Mouse (Mus musculus) CH12.LX (cell line): Measurements from ENCODE around the gene Mgrn1. TPM values are rescaled to one million over a fixed set of nuclear protein-coding genes. Genes with fewer than 3 reads are reported as not detected.

ENCODE experiments used
- DNase-seq: peaks from one replicate; pipeline ENCODE4 v3.0.0-alpha.2; 2013; ENCODE audit errors: extremely low read depth
- H3K27ac ChIP-seq: 2 replicates; pipeline ENCODE4 v1.5.1; 2012; ENCODE audit warnings: low read depth, mild to moderate bottlenecking, control low read depth, moderate library complexity; ENCODE audit not compliant: insufficient read depth
- H3K27me3 ChIP-seq: replicated peaks from 2 replicates; pipeline ENCODE3; 2012; ENCODE audit warnings: inconsistent platforms
- H3K36me3 ChIP-seq, 2 experiments: replicated peaks in 1 of 2; 2 replicates each; pipeline versions ENCODE3 to v1.6.1; 2012; ENCODE audit warnings: inconsistent platforms in 1 of 2, low read length in 1 of 2, mild to moderate bottlenecking in 1 of 2, mixed read lengths in 1 of 2, moderate library complexity in 1 of 2; ENCODE audit not compliant: control insufficient read depth in 1 of 2, insufficient read depth in 1 of 2
- H3K4me1 ChIP-seq, 2 experiments: 2 replicates each; pipeline ENCODE4 v1.6.1; 2012; ENCODE audit warnings: inconsistent platforms in 1 of 2, moderate library complexity in 1 of 2; ENCODE audit not compliant: insufficient read depth in 2 of 2, control insufficient read depth in 1 of 2
- H3K4me2 ChIP-seq: 2 replicates; pipeline ENCODE4 v1.6.1; 2012; ENCODE audit warnings: low read depth, mild to moderate bottlenecking, control low read depth; ENCODE audit not compliant: poor library complexity, insufficient read depth, severe bottlenecking
- H3K4me3 ChIP-seq, 3 experiments: fragments of 150-350 bp in 1 of 3; sonication (generic) in 1 of 3; replicated peaks in 1 of 3; 2 replicates each; pipeline versions ENCODE3 to v1.5.1; 2011 to 2012; ENCODE audit warnings: low read depth in 2 of 3, low read length in 2 of 3, mild to moderate bottlenecking in 2 of 3, moderate library complexity in 2 of 3, control low read depth in 1 of 3, improper control_type of control experiment in 1 of 3, inconsistent platforms in 1 of 3, mixed read lengths in 1 of 3; ENCODE audit not compliant: poor library complexity in 1 of 3
- H3K79me2 ChIP-seq: replicated peaks from 2 replicates; pipeline ENCODE4 v1.6.1; 2012; ENCODE audit warnings: mild to moderate bottlenecking, moderate library complexity; ENCODE audit not compliant: control insufficient read depth, poor library complexity, insufficient read depth, severe bottlenecking; ENCODE audit errors: extremely low read depth
- H3K9ac ChIP-seq: 2 replicates; pipeline ENCODE4 v1.6.1; 2012; ENCODE audit warnings: low read depth, mild to moderate bottlenecking, control low read depth, moderate library complexity; ENCODE audit not compliant: insufficient read depth
- H3K9me3 ChIP-seq: replicated peaks from 2 replicates; pipeline ENCODE3; 2012; ENCODE audit warnings: low read length, inconsistent platforms, mixed read lengths
- BHLHE40 ChIP-seq: IDR thresholded peaks from 2 replicates; pipeline ENCODE4 v1.6.1; 2011; ENCODE audit warnings: mild to moderate bottlenecking, low read depth, low read length, improper control_type of control experiment
- CHD2 ChIP-seq: IDR thresholded peaks from 2 replicates; pipeline ENCODE4 v1.6.1; 2011; ENCODE audit warnings: low read length, improper control_type of control experiment
- CTCF ChIP-seq, 2 experiments: IDR thresholded peaks in 1 of 2; conservative IDR thresholded peaks in 1 of 2; 2 replicates each; pipeline ENCODE4 v1.5.1; 2011 to 2012; ENCODE audit warnings: low read depth in 2 of 2, low read length in 2 of 2, improper control_type of control experiment in 1 of 2, inconsistent platforms in 1 of 2, mild to moderate bottlenecking in 1 of 2, moderate library complexity in 1 of 2
- E2F4 ChIP-seq: IDR thresholded peaks from 2 replicates; pipeline ENCODE4 v1.6.1; 2011; ENCODE audit warnings: low read depth, low read length, improper control_type of control experiment; ENCODE audit not compliant: insufficient replicate concordance
- ELF1 ChIP-seq: IDR thresholded peaks from 2 replicates; pipeline ENCODE4 v1.6.1; 2014; ENCODE audit warnings: low read depth, mild to moderate bottlenecking, inconsistent platforms, low read length, improper control_type of control experiment
- EP300 ChIP-seq: IDR thresholded peaks from 2 replicates; pipeline ENCODE4 v1.6.1; 2011; ENCODE audit warnings: low read length, improper control_type of control experiment
- ETS1 ChIP-seq: conservative IDR thresholded peaks from 2 replicates; pipeline ENCODE4 v1.6.1; 2012; ENCODE audit warnings: low read depth, mild to moderate bottlenecking, inconsistent platforms, low read length, improper control_type of control experiment, moderate library complexity
- GABPA ChIP-seq: IDR thresholded peaks from 2 replicates; pipeline ENCODE4 v1.6.1; 2012; ENCODE audit warnings: low read depth, low read length, improper control_type of control experiment, inconsistent platforms; ENCODE audit not compliant: insufficient replicate concordance
- HCFC1 ChIP-seq: IDR thresholded peaks from 2 replicates; pipeline ENCODE4 v1.6.1; 2012; ENCODE audit warnings: low read depth, mild to moderate bottlenecking, inconsistent platforms, low read length, improper control_type of control experiment
- IRF4 ChIP-seq: IDR thresholded peaks from 2 replicates; pipeline ENCODE4 v1.6.1; 2014; ENCODE audit warnings: low read depth, mild to moderate bottlenecking, inconsistent platforms, low read length, improper control_type of control experiment
- JUN ChIP-seq: IDR thresholded peaks from 2 replicates; pipeline ENCODE4 v1.6.1; 2011; ENCODE audit warnings: low read depth, mild to moderate bottlenecking, low read length, improper control_type of control experiment, moderate library complexity; ENCODE audit not compliant: insufficient read depth
- JUND ChIP-seq: conservative IDR thresholded peaks from 2 replicates; pipeline ENCODE4 v1.6.1; 2011; ENCODE audit warnings: low read depth, low read length, improper control_type of control experiment
- KAT2A ChIP-seq: IDR thresholded peaks from 2 replicates; pipeline ENCODE4 v1.6.1; 2012; ENCODE audit warnings: low read length, improper control_type of control experiment, inconsistent platforms; ENCODE audit not compliant: insufficient replicate concordance
- MAFK ChIP-seq: IDR thresholded peaks from 2 replicates; pipeline ENCODE4 v1.6.1; 2011; ENCODE audit warnings: low read length, improper control_type of control experiment; ENCODE audit not compliant: insufficient replicate concordance
- MAX ChIP-seq: IDR thresholded peaks from 2 replicates; pipeline ENCODE4 v1.6.1; 2011; ENCODE audit warnings: low read length, improper control_type of control experiment
- MAZ ChIP-seq: IDR thresholded peaks from 2 replicates; pipeline ENCODE4 v1.6.1; 2012; ENCODE audit warnings: low read depth, mild to moderate bottlenecking, inconsistent platforms, low read length, improper control_type of control experiment, moderate library complexity
- MEF2A ChIP-seq: IDR thresholded peaks from 2 replicates; pipeline ENCODE4 v1.6.1; 2014; ENCODE audit warnings: low read depth, mild to moderate bottlenecking, inconsistent platforms, low read length, improper control_type of control experiment, borderline replicate concordance
- MXI1 ChIP-seq: IDR thresholded peaks from 2 replicates; pipeline ENCODE4 v1.6.1; 2011; ENCODE audit warnings: mild to moderate bottlenecking, low read depth, low read length, improper control_type of control experiment
- MYC ChIP-seq: IDR thresholded peaks from 2 replicates; pipeline ENCODE4 v1.6.1; 2011; ENCODE audit warnings: low read depth, mild to moderate bottlenecking, improper control_type of control experiment, low read length
- NELFE ChIP-seq: IDR thresholded peaks from 2 replicates; pipeline ENCODE4 v1.6.1; 2011; ENCODE audit warnings: low read depth, low read length, improper control_type of control experiment
- NRF1 ChIP-seq: IDR thresholded peaks from 2 replicates; pipeline ENCODE4 v1.6.1; 2014; ENCODE audit warnings: low read depth, mild to moderate bottlenecking, inconsistent platforms, low read length, improper control_type of control experiment, moderate library complexity
- PAX5 ChIP-seq: IDR thresholded peaks from 2 replicates; pipeline ENCODE4 v1.6.1; 2012; ENCODE audit warnings: low read length, inconsistent platforms, mixed read lengths
- POLR2A ChIP-seq: IDR thresholded peaks from 2 replicates; pipeline ENCODE4 v1.6.1; 2011; ENCODE audit warnings: low read depth, mild to moderate bottlenecking, improper control_type of control experiment, low read length
- POLR2AphosphoS2 ChIP-seq: IDR thresholded peaks from 2 replicates; pipeline ENCODE4 v1.6.1; 2011; ENCODE audit warnings: low read depth, low read length, improper control_type of control experiment
- RAD21 ChIP-seq: IDR thresholded peaks from 2 replicates; pipeline ENCODE4 v1.6.1; 2011; ENCODE audit warnings: low read depth, mild to moderate bottlenecking, low read length, improper control_type of control experiment, moderate library complexity
- RCOR1 ChIP-seq: conservative IDR thresholded peaks from 2 replicates; pipeline ENCODE4 v1.6.1; 2012; ENCODE audit warnings: low read depth, mild to moderate bottlenecking, inconsistent platforms, low read length, improper control_type of control experiment
- SIN3A ChIP-seq: IDR thresholded peaks from 2 replicates; pipeline ENCODE4 v1.6.1; 2012; ENCODE audit warnings: low read length, improper control_type of control experiment, inconsistent platforms
- SMC3 ChIP-seq: IDR thresholded peaks from 2 replicates; pipeline ENCODE4 v1.6.1; 2011; ENCODE audit warnings: low read depth, low read length, improper control_type of control experiment
- TBP ChIP-seq: conservative IDR thresholded peaks from 2 replicates; pipeline ENCODE4 v1.6.1; 2011; ENCODE audit warnings: low read depth, low read length, improper control_type of control experiment
- TCF12 ChIP-seq: IDR thresholded peaks from 2 replicates; pipeline ENCODE4 v1.6.1; 2014; ENCODE audit warnings: low read depth, mild to moderate bottlenecking, inconsistent platforms, low read length, improper control_type of control experiment
- UBTF ChIP-seq: IDR thresholded peaks from 2 replicates; pipeline ENCODE4 v1.6.1; 2012; ENCODE audit warnings: low read depth, mild to moderate bottlenecking, inconsistent platforms, low read length, improper control_type of control experiment, moderate library complexity
- USF1 ChIP-seq: IDR thresholded peaks from 2 replicates; pipeline ENCODE4 v1.6.1; 2014; ENCODE audit warnings: low read depth, mild to moderate bottlenecking, inconsistent platforms, low read length, improper control_type of control experiment
- USF2 ChIP-seq: conservative IDR thresholded peaks from 2 replicates; pipeline ENCODE4 v1.6.1; 2011; ENCODE audit warnings: low read depth, low read length, improper control_type of control experiment
- ZC3H11A ChIP-seq: IDR thresholded peaks from 2 replicates; pipeline ENCODE4 v1.6.1; 2012; ENCODE audit warnings: low read depth, mild to moderate bottlenecking, inconsistent platforms, low read length, improper control_type of control experiment
- ZKSCAN1 ChIP-seq: IDR thresholded peaks from 2 replicates; pipeline ENCODE4 v1.6.1; 2012; ENCODE audit warnings: low read depth, inconsistent platforms, low read length, improper control_type of control experiment, borderline replicate concordance
- ZMIZ1 ChIP-seq: IDR thresholded peaks from 2 replicates; pipeline ENCODE4 v1.6.1; 2012; ENCODE audit warnings: low read depth, mild to moderate bottlenecking, inconsistent platforms, low read length, improper control_type of control experiment
- ZNF384 ChIP-seq: IDR thresholded peaks from 2 replicates; pipeline ENCODE4 v1.6.1; 2012; ENCODE audit warnings: low read depth, low read length, improper control_type of control experiment, inconsistent platforms
- dilution Hi-C: fragments of 300-500 bp; cut with MboI; formaldehyde crosslinking; loops from 2 replicates; pipeline ENCODE4 v1.14.3; 2020; ENCODE audit warnings: low sequenced_read_pairs; ENCODE audit not compliant: extremely low pct_unique_long_range_greater_than_20kb, extremely low pct_ligation_motif_present
- in situ Hi-C: fragments of 300-500 bp; cut with MboI; formaldehyde crosslinking; loops from 3 replicates; pipeline ENCODE4 v1.14.3; 2019; ENCODE audit warnings: low sequenced_read_pairs, low pct_ligation_motif_present, low pct_unique_long_range_greater_than_20kb, mixed read lengths
- polyA plus RNA-seq: library from polyadenylated mRNA; unstranded; fragments of >175 nt; gene quantifications from 2 replicates; pipeline ENCODE4 v1.2.1, GENCODE M21; 2012; ENCODE audit warnings: low read depth; ENCODE audit not compliant: insufficient read length
- total RNA-seq, 2 experiments: library from RNA; depleted of rRNA; stranded (reverse); fragments of 300-350 nt in 1 of 2; fragments of >200 nt in 1 of 2; gene quantifications; 2 replicates each; pipeline ENCODE4 v1.2.3; 2012 to 2014

Gene Mgrn1
- total and polyA plus RNA-seq, 3 experiments = 11.7 to 16.9 (median 12.9) TPM

- Histone ChIP-seq H3K27me3 (no peaks in the 10 kb centered on the region), H3K9me3 (no peaks in the 10 kb centered on the region), H3K36me3 (peaks cover 7 to 27% of the 10 kb centered on the region in 2 experiments), H3K4me1 (peaks cover 6 to 65% of the 10 kb centered on the region in 2 experiments), H3K79me2 (peaks cover 19% of the 10 kb centered on the region), H3K27ac (peak within 1 kb of the TSS; percentile 10), H3K9ac (peak within 1 kb of the TSS; percentile 65), H3K4me2 (peak within 1 kb of the TSS; percentile 88), H3K4me3 (peak within 1 kb of the TSS; percentile 75 to 90 (median 82))
- dilution Hi-C loops = no loop called here
- peak; percentile 97 for DNase-seq
- in situ Hi-C loops = no loop called here
- TF ChIP-seq SMC3 = no peak
- no peak; the same call in 1 of the 2 replicates for TF ChIP-seq ETS1
- no peak for TF ChIP-seq USF1
- TF ChIP-seq PAX5 = no peak
- peak; percentile 94 for TF ChIP-seq MXI1
- TF ChIP-seq EP300 = no peak
- TF ChIP-seq ZC3H11A = no peak
- peak; percentile 52; the same call in 1 of the 2 replicates for TF ChIP-seq IRF4
- TF ChIP-seq MAFK = no peak
- no peak for TF ChIP-seq RAD21
- TF ChIP-seq MYC = no peak
- peak; percentile 73 for TF ChIP-seq TCF12
- no peak for TF ChIP-seq TBP
- TF ChIP-seq HCFC1 = peak; percentile 91
- TF ChIP-seq GABPA = no peak; the same call in 1 of the 2 replicates
- TF ChIP-seq USF2 = no peak
- TF ChIP-seq BHLHE40 = peak; percentile 89
- no peak for TF ChIP-seq RCOR1
- TF ChIP-seq MAZ = peak; percentile 41; the same call in 1 of the 2 replicates
- no peak for TF ChIP-seq JUND
- TF ChIP-seq POLR2AphosphoS2 = peak; percentile 75; the same call in 1 of the 2 replicates
- TF ChIP-seq ZNF384 = no peak
- TF ChIP-seq CHD2 = peak; percentile 83
- TF ChIP-seq E2F4 = no peak
- no peak for TF ChIP-seq CTCF (conservative IDR thresholded peaks at IDR 0.05 in 1 of 2, IDR thresholded peaks at IDR 0.05 in 1 of 2; ENCODE audit: low read depth in 2 of 2, low read length in 2 of 2)
- peak; percentile 98 for TF ChIP-seq ELF1
- TF ChIP-seq ZKSCAN1 = no peak
- peak; percentile 72; the same call in 1 of the 2 replicates for TF ChIP-seq UBTF
- TF ChIP-seq NELFE = peak; percentile 73; the same call in 1 of the 2 replicates
- peak; percentile 53; the same call in 1 of the 2 replicates for TF ChIP-seq MEF2A
- peak; percentile 57 for TF ChIP-seq NRF1
- peak; percentile 97 for TF ChIP-seq SIN3A
- TF ChIP-seq ZMIZ1 = 0 out of 2 replicates have a peak, but pooled peaks have one; percentile 19
- TF ChIP-seq POLR2A = peak; percentile 89
- TF ChIP-seq MAX = peak; percentile 56; the same call in 1 of the 2 replicates
- TF ChIP-seq JUN = no peak
- peak; percentile 92; the same call in 1 of the 2 replicates for TF ChIP-seq KAT2A
Observed at GRCm38 (mm10) chr16:4963797-4964709, 78.0 kb downstream of the Mgrn1 start, which contains the start of gene Anks3. Gene Anks3 (minus strand): TSS chr16:4964205.
